Mouse (Mus musculus) bone marrow macrophage, adult 2 months (primary cell): Measurements from ENCODE around the gene Fyb.

Source experiments
- CTCF ChIP-seq: IDR thresholded peaks from 2 replicates; pipeline ENCODE4 v1.5.1; 2012; ENCODE audit warnings: low read depth, mild to moderate bottlenecking, low read length, moderate library complexity
- POLR2A ChIP-seq: IDR thresholded peaks from 2 replicates; pipeline ENCODE4 v1.6.1; 2012; ENCODE audit warnings: mild to moderate bottlenecking, low read depth, low read length, borderline replicate concordance

GRCm38 (mm10) chr15:6642223-6642622 lies 119.6 kb downstream of the Fyb start:
- TF ChIP-seq CTCF = no peak
- TF ChIP-seq POLR2A = no peak
